Mouse (Mus musculus) midbrain, postnatal 0 days (tissue): ENCODE results near the gene Polr3c. TPM values are rescaled to one million over a fixed set of nuclear protein-coding genes. Genes with fewer than 3 reads are reported as not detected.
"Not testable (repeated sequence)": the region's sequence is repeated elsewhere in the genome, so short reads cannot be mapped to it uniquely, and the experiment has no call there.

Experiments used
- ATAC-seq: fragments of 200-750 bp; cut with Nextera tagmentation; 2 replicates; pipeline ENCODE4 v1.8.0; 2017; ENCODE audit warnings: moderate number of reproducible peaks, mild to moderate bottlenecking, moderate TSS enrichment, moderate library complexity; ENCODE audit not compliant: low FRiP score
- DNase-seq: peaks from one replicate; pipeline ENCODE4 v3.0.0-alpha.2; 2015; ENCODE audit warnings: low spot score
- H3K27ac ChIP-seq: fragments of 300-500 bp; sonication (generic); 2 replicates; pipeline ENCODE4 v1.5.1; 2014; ENCODE audit warnings: low read depth, mild to moderate bottlenecking, low read length, mixed read lengths
- H3K27me3 ChIP-seq: fragments of 300-500 bp; sonication (generic); 2 replicates; pipeline ENCODE4 v1.6.1; 2014; ENCODE audit warnings: low read length, control low read depth, mixed read lengths; ENCODE audit not compliant: insufficient read depth
- H3K36me3 ChIP-seq: fragments of 300-500 bp; sonication (generic); 2 replicates; pipeline ENCODE4 v1.6.1; 2014; ENCODE audit warnings: low read length, control low read depth, mixed read lengths; ENCODE audit not compliant: insufficient read depth
- H3K4me1 ChIP-seq: fragments of 300-500 bp; sonication (generic); 2 replicates; pipeline ENCODE4 v1.6.1; 2014; ENCODE audit warnings: mild to moderate bottlenecking, control low read depth, antibody characterized with exemption, low read length, mixed read lengths; ENCODE audit not compliant: insufficient read depth
- H3K4me2 ChIP-seq: fragments of 300-500 bp; sonication (generic); 2 replicates; pipeline ENCODE4 v1.6.1; 2014; ENCODE audit warnings: low read depth, mild to moderate bottlenecking, low read length, mixed read lengths; ENCODE audit not compliant: poor library complexity, severe bottlenecking
- H3K4me3 ChIP-seq: fragments of 300-500 bp; sonication (generic); 2 replicates; pipeline ENCODE4 v1.5.1; 2014; ENCODE audit warnings: low read depth, mild to moderate bottlenecking, low read length, moderate library complexity
- H3K9ac ChIP-seq: fragments of 300-500 bp; sonication (generic); replicated peaks from 2 replicates; pipeline ENCODE4 v1.6.1; 2014; ENCODE audit warnings: mild to moderate bottlenecking, low read length, moderate library complexity, mixed read lengths; ENCODE audit not compliant: poor library complexity, severe bottlenecking
- H3K9me3 ChIP-seq: fragments of 300-500 bp; sonication (generic); 2 replicates; pipeline ENCODE4 v1.6.1; 2016; ENCODE audit warnings: low read length, control low read depth
- CTCF ChIP-seq: IDR thresholded peaks from 2 replicates; pipeline ENCODE4 v1.5.1; 2016; ENCODE audit warnings: antibody characterized with exemption, mild to moderate bottlenecking
- WGBS: fragments of 180-500 bp; shearing (Covaris S2); extraction: QIAGEN DNeasy Blood & Tissue Kit; methylation state at CpG from one replicate; pipeline ENCODE4 v1.1.7; 2014; 5-methylcytosine and 5-hydroxymethylcytosine counted together
- polyA plus RNA-seq: library from polyadenylated mRNA; unstranded; fragments of >200 nt; fragmentation: Nextera tagmentation; extraction: Ambion mirVana; gene quantifications from 2 replicates; pipeline ENCODE4 v1.2.1, GENCODE M21; 2015
- total RNA-seq: library from RNA; depleted of rRNA; stranded (reverse); fragments of >200 nt; gene quantifications from 2 replicates; pipeline ENCODE4 v1.2.3, GENCODE M21; 2014

Gene Polr3c
- total and polyA plus RNA-seq, 2 experiments from 2014 or later: 14.7 to 30.7 TPM

DNA sequence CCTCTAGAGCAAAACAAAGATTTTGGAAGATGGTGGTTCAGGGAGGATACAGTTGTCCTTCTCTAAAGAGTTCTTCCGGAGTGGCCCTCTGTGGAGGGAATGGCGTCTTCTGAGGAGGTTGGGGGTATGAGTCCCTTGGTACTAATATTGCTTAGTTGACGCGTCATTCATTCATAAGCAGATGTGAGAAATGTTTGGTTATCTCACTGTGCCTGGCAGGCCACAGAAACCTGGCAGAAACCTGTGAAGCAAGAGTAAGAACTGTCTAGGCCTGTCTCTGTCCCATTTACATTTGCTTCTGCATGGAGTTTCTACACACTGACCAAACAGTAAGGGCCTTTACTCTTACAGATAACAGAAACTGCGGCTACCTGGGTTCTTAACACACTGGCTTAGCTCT, 55.9 kb downstream of the Polr3c start:
- 98% methylated on average over 5 of the region's 5 CpGs for WGBS
- H3K27me3 ChIP-seq: no peaks in the 10 kb centered on the region

DNA sequence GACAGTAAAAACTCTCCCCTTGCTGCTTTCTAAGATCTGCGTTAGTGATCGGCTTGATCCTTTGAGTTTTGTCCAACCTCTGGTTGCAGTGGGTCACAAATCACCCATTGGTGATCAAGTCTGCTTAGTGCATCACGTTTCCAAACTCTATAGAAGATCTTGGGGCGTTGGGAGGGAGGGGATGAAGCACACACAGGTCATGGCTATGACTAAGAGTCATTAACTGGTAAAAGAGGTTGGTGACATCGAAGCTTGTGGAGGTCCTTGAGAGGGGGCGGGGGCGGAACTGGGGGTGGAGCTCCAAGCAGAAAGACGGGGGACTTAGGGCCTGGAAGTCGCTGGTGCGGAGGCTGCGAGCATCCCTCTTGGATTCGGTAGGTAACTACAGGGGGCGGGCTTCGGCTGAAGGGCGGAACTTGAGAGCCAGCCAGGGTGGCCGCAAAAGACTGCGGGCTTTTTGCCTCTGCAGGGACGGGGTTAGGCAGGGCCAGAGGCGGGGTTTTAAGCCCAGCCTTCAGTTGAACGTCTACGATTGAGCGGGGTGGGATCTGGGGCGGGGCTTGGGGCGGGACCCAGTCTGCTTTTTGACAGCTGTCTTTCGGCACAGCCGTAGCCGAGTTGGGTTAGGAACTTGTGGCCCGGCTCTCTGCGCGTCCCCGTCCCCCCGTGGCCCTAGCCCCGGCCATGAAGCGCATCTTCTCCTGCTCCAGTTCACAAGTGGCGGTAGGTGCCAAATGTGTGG, 57.5 kb downstream of the Polr3c start, which contains the start of gene Ankrd35:
Ankrd35 (plus strand) TSS at position 405 of the 742 bp plus-strand sequence.
- no peaks in the 10 kb centered on the region for H3K9me3 ChIP-seq
- H3K36me3 ChIP-seq: no peaks in the 10 kb centered on the region
- no peak within 1 kb of the TSS for H3K27ac ChIP-seq
- H3K9ac ChIP-seq: peak within 1 kb of the TSS; percentile 50
- 4% methylated on average over 35 of the region's 35 CpGs for WGBS
- peak within 1 kb of the TSS; percentile 91 for H3K4me2 ChIP-seq
- peak within 1 kb of the TSS; percentile 43 for H3K4me3 ChIP-seq
- TF ChIP-seq CTCF: peak; percentile 54
- DNase-seq: peak; percentile 87
- H3K4me1 ChIP-seq: no peaks in the 10 kb centered on the region
- H3K27me3 ChIP-seq: no peaks in the 10 kb centered on the region
- peak; percentile 87 for ATAC-seq

More for the DNA sequence above, 55.9 kb downstream of the Polr3c start:
- Histone ChIP-seq H3K9ac (no peak overlapping the region), H3K9me3 (no peaks in the 10 kb centered on the region), H3K4me3 (no peak overlapping the region), H3K27ac (no peak overlapping the region), H3K4me1 (no peaks in the 10 kb centered on the region), H3K36me3 (no peaks in the 10 kb centered on the region), H3K4me2 (no peak overlapping the region)
- no peak for TF ChIP-seq CTCF
- DNase-seq (no peak), ATAC-seq (no peak)

DNA sequence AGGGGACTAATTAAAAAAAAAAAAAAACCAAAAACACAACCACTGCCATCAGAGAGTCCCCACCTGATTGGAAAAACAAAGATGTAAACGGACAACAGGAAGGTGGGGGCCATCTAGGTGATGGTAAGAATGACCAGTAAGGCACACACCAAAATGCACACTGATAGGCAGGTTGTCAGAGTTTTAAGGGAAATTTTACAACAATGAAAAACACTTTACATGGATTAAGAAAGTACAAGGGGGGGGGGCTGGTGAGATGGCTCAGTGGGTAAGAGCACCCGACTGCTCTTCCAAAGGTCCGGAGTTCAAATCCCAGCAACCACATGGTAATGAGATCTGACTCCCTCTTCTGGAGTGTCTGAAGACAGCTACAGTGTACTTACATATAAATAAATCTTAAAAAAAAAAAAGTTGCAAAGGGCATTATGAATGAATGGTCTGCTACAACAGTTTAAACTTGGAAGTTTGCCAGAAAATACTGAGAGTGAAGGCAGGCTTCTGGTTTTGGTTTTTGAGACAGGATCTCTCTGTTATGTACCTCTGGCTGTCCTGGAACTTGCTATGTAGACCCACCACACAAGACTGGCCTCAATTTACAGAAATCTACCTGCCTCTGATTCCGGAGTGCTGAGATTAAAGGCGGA, 58.9 kb downstream of the Polr3c start:
- Histone ChIP-seq H3K4me3 (no peak overlapping the region), H3K4me1 (no peaks in the 10 kb centered on the region), H3K27ac (no peak overlapping the region), H3K4me2 (no peak overlapping the region), H3K9ac (no peak overlapping the region), H3K9me3 (no peaks in the 10 kb centered on the region), H3K36me3 (no peaks in the 10 kb centered on the region), H3K27me3 (no peaks in the 10 kb centered on the region)
- DNase-seq (no peak), ATAC-seq (no peak)
- WGBS: 98% methylated on average over 5 of the region's 5 CpGs
- no peak for TF ChIP-seq CTCF

DNA sequence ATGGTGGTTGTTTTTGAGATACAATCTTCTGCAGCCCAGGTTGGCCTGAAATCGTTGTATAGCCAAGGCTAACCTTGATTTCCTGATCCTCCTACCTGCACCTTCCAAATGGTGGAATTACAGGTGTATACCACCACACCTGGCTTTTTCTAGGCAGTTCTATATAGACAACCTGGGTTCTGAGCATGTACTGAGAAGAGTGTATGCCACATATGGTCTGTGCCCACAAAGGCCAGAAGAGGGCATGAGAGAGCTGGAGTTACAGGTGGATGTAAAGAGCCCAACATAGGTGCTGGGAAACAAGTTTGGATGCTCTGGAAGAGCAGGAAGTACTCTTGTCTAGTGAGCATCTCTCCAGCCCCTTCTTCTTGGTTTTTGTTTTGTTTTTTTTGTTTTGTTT, 60.1 kb downstream of the Polr3c start:
- WGBS: 42% methylated on average over 1 of the region's 1 CpGs
- H3K4me1 ChIP-seq: peaks cover 5% of the 10 kb centered on the region; the same call in 1 of the 2 replicates
- no peak overlapping the region for H3K4me2 ChIP-seq
- no peak overlapping the region for H3K4me3 ChIP-seq
- no peaks in the 10 kb centered on the region for H3K9me3 ChIP-seq
- H3K27ac ChIP-seq: no peak overlapping the region
- peak; percentile 53 for TF ChIP-seq CTCF
- no peaks in the 10 kb centered on the region for H3K36me3 ChIP-seq
- H3K9ac ChIP-seq: no peak overlapping the region
- DNase-seq (no peak), ATAC-seq (no peak)
- no peaks in the 10 kb centered on the region for H3K27me3 ChIP-seq

DNA sequence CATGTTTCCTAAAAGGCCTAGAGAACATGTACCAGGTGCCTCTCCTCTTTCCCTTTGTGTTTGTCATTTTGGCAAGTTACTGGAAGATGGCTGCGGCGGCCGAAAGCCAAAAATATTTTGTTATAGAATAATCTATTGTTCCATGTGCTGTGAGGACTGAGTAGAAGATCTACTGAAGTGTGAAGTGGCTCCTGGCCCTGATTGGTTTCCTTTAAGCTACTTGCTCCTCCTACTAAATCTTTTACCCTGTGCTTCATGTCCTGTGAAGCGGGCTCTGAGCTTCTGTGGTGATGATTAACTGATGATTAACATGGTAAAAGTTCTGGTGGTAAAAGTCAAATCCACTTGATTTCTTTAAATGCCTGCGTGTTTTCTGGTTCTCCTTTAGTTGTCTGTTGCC, 60.5 kb downstream of the Polr3c start:
- Histone ChIP-seq H3K36me3 (no peaks in the 10 kb centered on the region), H3K4me2 (no peak overlapping the region), H3K9me3 (no peaks in the 10 kb centered on the region), H3K9ac (no peak overlapping the region), H3K4me1 (peaks cover 5% of the 10 kb centered on the region; the same call in 1 of the 2 replicates), H3K4me3 (no peak overlapping the region), H3K27me3 (no peaks in the 10 kb centered on the region), H3K27ac (no peak overlapping the region)
- ATAC-seq (no peak), DNase-seq (no peak)
- 93% methylated on average over 5 of the region's 5 CpGs for WGBS
- TF ChIP-seq CTCF: no peak

DNA sequence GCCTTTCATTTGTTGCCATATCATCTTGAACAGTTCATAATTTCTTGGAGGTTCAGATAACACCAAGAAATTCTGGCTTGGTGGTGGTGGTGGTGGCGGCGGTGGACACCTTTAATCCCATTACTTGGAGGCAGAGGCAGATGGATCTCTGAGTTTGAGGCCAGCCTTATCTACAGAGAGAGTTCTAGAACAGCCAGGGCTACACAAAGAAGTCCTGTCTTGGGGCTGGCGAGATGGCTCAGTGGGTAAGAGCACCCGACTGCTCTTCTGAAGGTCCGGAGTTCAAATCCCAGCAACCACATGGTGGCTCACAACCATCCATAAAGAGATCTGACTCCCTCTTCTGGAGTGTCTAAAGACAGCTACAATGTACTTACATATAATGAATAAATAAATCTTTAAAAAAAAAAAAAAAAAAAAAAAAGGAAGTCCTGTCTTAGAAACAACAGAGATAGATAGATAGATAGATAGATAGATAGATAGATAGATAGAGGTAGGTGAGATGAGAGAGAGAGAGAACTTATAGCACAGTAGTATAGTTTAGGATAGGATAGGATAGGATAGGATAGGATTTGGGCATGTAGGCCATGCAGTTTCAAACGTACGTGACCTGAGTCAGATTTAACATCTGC, 61.6 kb downstream of the Polr3c start:
- not testable (repeated sequence) for H3K4me1 ChIP-seq, H3K9ac ChIP-seq, H3K9me3 ChIP-seq, H3K36me3 ChIP-seq, H3K4me2 ChIP-seq, H3K4me3 ChIP-seq, H3K27me3 ChIP-seq, ATAC-seq, H3K27ac ChIP-seq, DNase-seq
- 95% methylated on average over 7 of the region's 7 CpGs for WGBS
